Mouse (Mus musculus) liver, adult 10 weeks (tissue): ENCODE measurements around the gene Tm4sf1. TPM values are rescaled to one million over a fixed set of nuclear protein-coding genes. Genes with fewer than 3 reads are reported as not detected.

Source experiments
- polyA plus RNA-seq: library from polyadenylated mRNA; stranded (reverse); fragments of 350-450 nt; fragmentation: Illumina TruSeq; extraction: RNeasy Lipid Tissue Mini Kit (QIAGEN cat#74804); gene quantifications from one replicate; pipeline ENCODE4 v1.2.3, GENCODE M21; 2014; ENCODE audit warnings: low read depth, low replicate concordance

Tm4sf1 gene
- polyA plus RNA-seq: 31.2 TPM

GRCm38 (mm10) chr3:57301921-57302539, at the start of gene Tm4sf1:
Gene Tm4sf1 (minus strand): TSS chr3:57301988.

Other genes starting within 250 kb of the Tm4sf1 start
- 63.3 TPM for gene Tm4sf4, start 123.3 kb upstream of the Tm4sf1 start, polyA plus RNA-seq